Mouse (Mus musculus) cortical plate, adult 2 months (tissue): ENCODE results near the gene Appbp2. TPM values are rescaled to one million over a fixed set of nuclear protein-coding genes. Genes with fewer than 3 reads are reported as not detected.

Experiments
- H3K27ac ChIP-seq: fragments of 200-500 bp; 2 replicates; pipeline ENCODE4 v1.5.1; 2012; ENCODE audit warnings: low read length, control low read depth, inconsistent platforms; ENCODE audit not compliant: insufficient read depth
- H3K4me1 ChIP-seq: fragments of 200-500 bp; 2 replicates; pipeline ENCODE4 v1.6.1; 2011; ENCODE audit warnings: low read length; ENCODE audit not compliant: control insufficient read depth, insufficient read depth
- H3K4me3 ChIP-seq: fragments of 200-500 bp; 2 replicates; pipeline ENCODE4 v1.5.1; 2011; ENCODE audit warnings: mild to moderate bottlenecking, low read length, control low read depth; ENCODE audit not compliant: insufficient read depth
- CTCF ChIP-seq: fragments of 200-500 bp; IDR thresholded peaks from 2 replicates; pipeline ENCODE4 v1.5.1; 2011; ENCODE audit warnings: mild to moderate bottlenecking, control low read depth, low read length; ENCODE audit not compliant: insufficient read depth; ENCODE audit errors: extremely low read depth
- POLR2A ChIP-seq: fragments of 200-500 bp; IDR thresholded peaks from 2 replicates; pipeline ENCODE4 v1.6.1; 2011; ENCODE audit warnings: mild to moderate bottlenecking, low read length, control low read depth; ENCODE audit not compliant: insufficient read depth; ENCODE audit errors: extremely low read depth
- polyA plus RNA-seq: library from polyadenylated mRNA; depleted of rRNA; stranded (reverse); fragments of >200 nt; gene quantifications from 2 replicates; pipeline ENCODE4 v1.2.3, GENCODE M21; 2012; rRNA removed

Gene Appbp2
- polyA plus RNA-seq = 35.0 and 35.8 TPM in 2 replicates

- Histone ChIP-seq H3K4me3 (peak within 1 kb of the TSS; percentile 89), H3K27ac (peak within 1 kb of the TSS; percentile 82), H3K4me1 (no peaks in the 10 kb centered on the region)
- TF ChIP-seq POLR2A = peak; percentile 95
- TF ChIP-seq CTCF = no peak
Observed at GRCm38 (mm10) chr11:85234990-85235841, at the start of gene Appbp2. Gene Appbp2, minus strand, starts transcription at chr11:85235130.

GRCm38 (mm10) chr11:85281219-85281878 lies 46.4 kb upstream of the Appbp2 start:
- TF ChIP-seq CTCF (no peak), POLR2A (no peak)
- H3K4me3 ChIP-seq = no peak overlapping the region
- H3K4me1 ChIP-seq = no peaks in the 10 kb centered on the region
- no peak overlapping the region for H3K27ac ChIP-seq

GRCm38 (mm10) chr11:85278175-85278574 lies 43.2 kb upstream of the Appbp2 start:
- Histone ChIP-seq H3K4me3 (no peak overlapping the region), H3K27ac (no peak overlapping the region), H3K4me1 (no peaks in the 10 kb centered on the region)
- TF ChIP-seq CTCF (peak; percentile 15; the same call in 1 of the 2 replicates), POLR2A (no peak)

- no peak for TF ChIP-seq POLR2A
- TF ChIP-seq CTCF = no peak
- H3K4me3 ChIP-seq = no peak overlapping the region
- no peak overlapping the region for H3K27ac ChIP-seq
- no peaks in the 10 kb centered on the region for H3K4me1 ChIP-seq
Observed at GRCm38 (mm10) chr11:85277609-85278008, 42.7 kb upstream of the Appbp2 start.

GRCm38 (mm10) chr11:85275151-85275550 lies 40.2 kb upstream of the Appbp2 start:
- Histone ChIP-seq H3K27ac (no peak overlapping the region), H3K4me1 (no peaks in the 10 kb centered on the region)

GRCm38 (mm10) chr11:85273299-85273698 lies 38.4 kb upstream of the Appbp2 start:
- Histone ChIP-seq H3K4me3 (no peak overlapping the region), H3K27ac (no peak overlapping the region), H3K4me1 (no peaks in the 10 kb centered on the region)
- TF ChIP-seq CTCF (peak; percentile 20; the same call in 1 of the 2 replicates), POLR2A (no peak)

More at GRCm38 (mm10) chr11:85275151-85275550, 40.2 kb upstream of the Appbp2 start:
- TF ChIP-seq CTCF (no peak), POLR2A (no peak)
- H3K4me3 ChIP-seq = no peak overlapping the region

GRCm38 (mm10) chr11:85270631-85271030 lies 35.7 kb upstream of the Appbp2 start:
- Histone ChIP-seq H3K4me1 (no peaks in the 10 kb centered on the region), H3K4me3 (no peak overlapping the region), H3K27ac (no peak overlapping the region)
- peak; percentile 22; the same call in 1 of the 2 replicates for TF ChIP-seq CTCF
- TF ChIP-seq POLR2A = no peak

GRCm38 (mm10) chr11:85267393-85267792 lies 32.5 kb upstream of the Appbp2 start:
- Histone ChIP-seq H3K4me3 (no peak overlapping the region), H3K27ac (no peak overlapping the region), H3K4me1 (no peaks in the 10 kb centered on the region)
- no peak for TF ChIP-seq POLR2A
- no peak for TF ChIP-seq CTCF

GRCm38 (mm10) chr11:85264635-85265034 lies 29.7 kb upstream of the Appbp2 start:
- H3K27ac ChIP-seq = no peak overlapping the region
- H3K4me3 ChIP-seq = no peak overlapping the region
- TF ChIP-seq POLR2A = no peak
- no peak for TF ChIP-seq CTCF
- no peaks in the 10 kb centered on the region for H3K4me1 ChIP-seq
